Mouse (Mus musculus) central nervous system, embryonic 14 days (tissue): ENCODE data around the gene Nrip2. TPM values are rescaled to one million over a fixed set of nuclear protein-coding genes. Genes with fewer than 3 reads are reported as not detected.

ENCODE experiments used
- polyA plus RNA-seq: library from polyadenylated mRNA; depleted of rRNA; stranded (reverse); fragments of >200 nt; gene quantifications from 2 replicates; pipeline ENCODE4 v1.2.3, GENCODE M21; 2012; rRNA removed

Gene Nrip2
- 5.3 and 7.5 TPM in 2 replicates for polyA plus RNA-seq

GRCm38 (mm10) chr6:128398996-128399395 is at the start of gene Nrip2:
Gene Nrip2, plus strand, starts transcription at chr6:128399296.

GRCm38 (mm10) chr6:128355726-128356416 is 43.2 kb upstream of the Nrip2 start, which contains the start of gene Tulp3:
Gene Tulp3, minus strand, starts transcription at chr6:128355851.

GRCm38 (mm10) chr6:128362381-128363006 is 36.6 kb upstream of the Nrip2 start, which contains the start of the genes Rhno1 and Foxm1:
Gene Rhno1, minus strand, starts transcription at chr6:128362911.
Gene Foxm1, plus strand, starts transcription at chr6:128362967.

GRCm38 (mm10) chr6:128375192-128375591 is 23.9 kb upstream of the Nrip2 start, which contains the start of the genes Tex52 and Gm44596:
Gene Tex52, plus strand, starts transcription at chr6:128375456.
Gene Gm44596, plus strand, starts transcription at chr6:128375503.

GRCm38 (mm10) chr6:128424269-128425019 is 25.3 kb downstream of the Nrip2 start, which contains the start of gene Itfg2:
Gene Itfg2, minus strand, starts transcription at chr6:128424931.

GRCm38 (mm10) chr6:128438317-128438870 is 39.3 kb downstream of the Nrip2 start, which contains the start of gene Fkbp4:
Gene Fkbp4, minus strand, starts transcription at chr6:128438677.

Other genes starting within 250 kb of the Nrip2 start
- 0.45 and 1.3 TPM in 2 replicates for gene Tead4, start 98.5 kb upstream of the Nrip2 start, polyA plus RNA-seq
- gene Tulp3, start 43.4 kb upstream of the Nrip2 start, polyA plus RNA-seq: 34.5 and 40.2 TPM in 2 replicates
- 42.5 and 43.0 TPM in 2 replicates for gene Rhno1, start 36.4 kb upstream of the Nrip2 start, polyA plus RNA-seq
- gene Foxm1, start 36.3 kb upstream of the Nrip2 start, polyA plus RNA-seq: 50.6 and 65.2 TPM in 2 replicates
- 1.0 and 1.8 TPM in 2 replicates for gene Tex52, start 23.8 kb upstream of the Nrip2 start, polyA plus RNA-seq
- not detected in 2 replicates for gene Gm44596, start 23.8 kb upstream of the Nrip2 start, polyA plus RNA-seq
- 34.6 and 38.2 TPM in 2 replicates for gene Itfg2, start 25.6 kb downstream of the Nrip2 start, polyA plus RNA-seq
- 258 and 290 TPM in 2 replicates for gene Fkbp4, start 39.4 kb downstream of the Nrip2 start, polyA plus RNA-seq
- 0.08 TPM in 1 of 2 replicates, not detected in the other for gene Pzp, start 127.4 kb downstream of the Nrip2 start, polyA plus RNA-seq
- 0.93 and 1.3 TPM in 2 replicates for gene A2ml1, start 182.3 kb downstream of the Nrip2 start, polyA plus RNA-seq
- gene Klrb1a, start 224.2 kb downstream of the Nrip2 start, polyA plus RNA-seq: not detected in 2 replicates